Mouse (Mus musculus) adrenal gland, adult 2 months (tissue): ENCODE measurements around the gene Unc13d. TPM values are rescaled to one million over a fixed set of nuclear protein-coding genes. Genes with fewer than 3 reads are reported as not detected.
A peak's percentile ranks its signal among the peaks of the same experiment; 100 is the strongest.
"Not testable (repeated sequence)": the region's sequence is repeated elsewhere in the genome, so short reads cannot be mapped to it uniquely, and the experiment has no call there.

Source experiments
- DNase-seq: peaks from one replicate; pipeline ENCODE4 v3.0.0; 2021
- long read RNA-seq: library from polyadenylated mRNA; stranded (forward); transcript quantifications from one replicate; pipeline ENCODE4 v2.0.0, GENCODE M21; 2021
- polyA plus RNA-seq: library from polyadenylated mRNA; depleted of rRNA; stranded (reverse); fragments of >200 nt; gene quantifications from 2 replicates; pipeline ENCODE4 v1.2.3, GENCODE M21; 2012; rRNA removed
- total RNA-seq, 2 experiments: library from RNA; stranded (reverse); gene quantifications; 2 replicates each; pipeline ENCODE4 v1.2.3; 2021

Unc13d gene
- total RNA-seq (1 to 10 TPM in 1 of 2 experiments, under 1 TPM in 1; 0.83 to 1.0 TPM), polyA plus RNA-seq (2.3 and 3.4 TPM in 2 replicates)
- long read RNA-seq, full-length matches to known transcripts = 1 of 1 reads
- long read RNA-seq, partial matches to known transcripts = 0 of 1 reads
- long read RNA-seq, other reads (novel, unspliced or antisense) = 0 of 1 reads

- DNase-seq = peak; percentile 21
Observed at GRCm38 (mm10) chr11:116077446-116078204, at the start of gene Unc13d. Gene Unc13d, minus strand, starts transcription at chr11:116077961.

DNA sequence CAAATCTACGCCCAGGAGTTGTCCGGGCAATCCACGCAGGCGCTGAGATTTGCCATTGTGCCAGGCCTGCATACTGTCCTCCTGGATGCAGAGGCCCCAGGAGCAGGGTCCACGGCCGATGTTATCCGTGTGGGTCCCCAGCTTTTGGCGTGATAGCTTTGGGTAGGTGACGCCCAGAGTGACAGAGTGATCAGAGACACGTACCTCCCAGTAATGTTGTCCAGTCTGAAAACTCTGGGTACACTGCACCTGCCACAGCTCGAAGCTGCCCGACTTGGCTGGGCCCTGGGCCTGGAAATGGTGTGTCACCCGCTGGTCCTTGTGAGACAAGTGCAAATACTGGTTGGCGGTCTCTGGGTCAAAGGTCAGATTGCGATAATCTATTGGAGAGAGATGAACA, 48.5 kb upstream of the Unc13d start:
- DNase-seq = no peak

GRCm38 (mm10) chr11:116121731-116122245, 44.0 kb upstream of the Unc13d start:
- not testable (repeated sequence) for DNase-seq

GRCm38 (mm10) chr11:116117819-116118218, 40.1 kb upstream of the Unc13d start:
- DNase-seq = no peak

- no peak for DNase-seq
Observed at GRCm38 (mm10) chr11:116117241-116117640, 39.5 kb upstream of the Unc13d start.

DNA sequence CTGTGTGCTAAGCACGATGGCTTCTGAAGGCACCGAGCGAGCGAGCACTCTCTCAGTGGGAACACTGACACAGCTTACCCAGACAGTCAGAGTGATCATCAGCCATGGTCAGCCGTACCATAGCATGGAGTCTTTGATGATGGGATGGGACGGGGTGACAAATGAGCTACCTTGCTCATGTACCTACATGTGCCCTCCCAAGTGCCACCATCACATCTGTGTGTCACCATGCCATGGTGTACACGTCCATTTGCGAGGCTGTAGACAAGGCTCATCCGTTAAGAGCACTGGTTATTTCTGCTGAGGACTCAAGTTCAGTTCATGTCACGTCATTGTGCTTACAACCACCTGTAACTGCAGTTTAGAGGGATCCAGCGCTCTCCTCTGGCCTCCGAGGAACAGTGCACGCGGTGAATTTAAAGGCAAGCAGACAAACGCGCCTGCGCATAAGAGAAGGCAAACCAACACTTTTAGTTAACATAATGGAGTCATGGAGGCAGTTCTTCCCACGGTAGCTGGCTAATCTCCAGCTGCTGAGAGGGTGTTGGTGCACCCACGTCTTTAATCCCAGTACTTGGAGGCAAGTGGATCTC, 33.9 kb upstream of the Unc13d start:
- DNase-seq = no peak

GRCm38 (mm10) chr11:116111067-116111466, 33.3 kb upstream of the Unc13d start:
- DNase-seq = no peak

DNA sequence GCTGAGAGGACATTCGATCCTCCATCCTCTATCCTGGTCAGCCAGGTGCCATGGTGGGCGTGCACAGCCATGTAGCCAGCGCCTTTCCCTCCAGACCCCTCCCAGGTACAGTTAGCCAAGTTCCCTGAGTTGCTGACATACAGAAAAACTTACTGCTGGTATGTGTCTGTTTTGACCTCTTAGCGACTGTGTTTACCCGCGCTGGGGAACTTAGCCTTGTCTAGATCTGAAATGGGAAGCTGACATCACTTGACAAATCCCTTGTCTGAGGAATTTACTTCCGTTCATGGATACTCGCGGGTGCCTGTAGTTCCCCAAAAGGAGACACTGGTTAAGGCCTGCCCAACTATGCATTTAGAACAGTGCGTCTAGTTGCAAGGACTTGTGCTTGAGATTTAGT, 32.8 kb upstream of the Unc13d start:
- no peak for DNase-seq

DNA sequence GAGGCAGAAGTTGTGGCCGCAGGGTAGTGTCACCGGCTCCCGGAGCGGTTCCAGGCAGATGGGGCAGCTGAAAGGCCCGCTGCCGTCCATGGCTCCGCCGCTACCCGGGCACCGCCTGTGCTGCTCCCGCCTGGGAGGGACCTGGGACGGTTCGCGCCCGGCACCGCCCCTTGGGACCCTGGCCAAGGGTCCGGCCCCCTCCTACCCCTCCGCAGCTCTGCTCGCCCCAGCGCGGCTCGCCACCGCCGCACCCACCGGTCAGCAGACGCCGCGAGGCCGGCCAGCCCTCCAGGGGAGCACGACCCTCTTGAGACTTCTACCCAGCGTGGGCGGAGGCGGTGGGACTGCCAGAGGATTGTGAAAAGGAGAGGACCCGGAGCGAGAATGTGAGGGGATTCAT, 32.4 kb upstream of the Unc13d start:
- DNase-seq = peak; percentile 88

DNA sequence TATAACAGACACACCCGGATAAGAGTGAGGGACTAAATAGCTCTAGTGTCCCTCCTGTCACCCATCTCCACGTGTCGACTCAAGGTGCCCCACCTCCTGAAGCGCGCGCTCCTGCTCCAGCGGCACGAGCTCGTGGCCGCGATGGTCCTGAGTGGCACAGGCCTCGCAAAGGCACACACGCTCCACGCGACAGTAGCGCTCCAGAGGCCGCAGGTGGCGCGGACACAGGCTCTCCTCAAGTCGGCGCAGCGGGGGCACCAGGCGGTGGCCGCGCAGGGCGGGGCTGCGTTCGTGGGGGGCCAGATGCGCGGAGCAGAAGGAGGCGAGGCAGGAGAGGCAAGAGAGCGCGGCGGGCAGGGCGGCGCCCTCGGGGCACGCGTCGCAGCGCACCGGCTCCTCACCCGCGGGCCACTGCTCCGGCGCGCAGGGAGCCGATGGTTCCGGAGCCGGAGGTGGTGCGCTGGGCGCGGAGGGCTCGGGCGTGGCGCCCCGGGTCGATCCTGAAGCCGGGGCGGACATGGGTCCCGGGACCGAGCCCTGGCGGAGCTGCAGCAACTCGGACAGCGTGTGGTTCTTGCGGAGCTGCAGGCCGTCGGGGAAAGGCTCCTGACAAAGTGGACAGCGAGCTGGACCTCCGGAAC, 31.8 kb upstream of the Unc13d start:
- peak; percentile 60 for DNase-seq

- DNase-seq = peak; percentile 80
Observed at GRCm38 (mm10) chr11:116108464-116109137, 30.8 kb upstream of the Unc13d start.

GRCm38 (mm10) chr11:116107777-116108285, 30.1 kb upstream of the Unc13d start:
- no peak for DNase-seq

- no peak for DNase-seq
Observed at GRCm38 (mm10) chr11:116106963-116107776, 29.4 kb upstream of the Unc13d start.

- DNase-seq = no peak
Observed at GRCm38 (mm10) chr11:116106154-116106962, 28.6 kb upstream of the Unc13d start.

GRCm38 (mm10) chr11:116105065-116105464, 27.3 kb upstream of the Unc13d start:
- no peak for DNase-seq

GRCm38 (mm10) chr11:116104006-116104646, 26.4 kb upstream of the Unc13d start:
- peak; percentile 89 for DNase-seq

DNA sequence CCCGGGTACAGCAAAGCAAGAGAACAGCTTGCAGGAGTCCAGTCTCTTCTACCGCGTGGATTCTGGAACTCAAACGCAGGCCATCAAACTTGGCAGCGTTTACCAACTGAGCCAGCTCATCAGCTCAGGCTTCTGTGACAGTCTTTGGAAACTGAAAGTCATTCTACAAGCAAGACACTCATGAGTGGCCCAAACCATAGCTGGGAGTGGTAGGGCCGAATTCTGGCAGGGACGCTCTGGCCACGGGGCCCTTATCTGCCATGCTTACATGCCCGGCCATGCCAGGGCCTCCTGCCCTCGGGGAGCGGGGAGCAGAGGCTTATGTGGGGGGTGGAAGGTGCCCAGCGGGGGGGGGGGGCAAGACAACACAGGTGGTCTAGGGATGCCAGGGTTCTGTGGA, 25.8 kb upstream of the Unc13d start:
- peak; percentile 55 for DNase-seq

GRCm38 (mm10) chr11:116102472-116102871, 24.7 kb upstream of the Unc13d start:
- DNase-seq = no peak

DNA sequence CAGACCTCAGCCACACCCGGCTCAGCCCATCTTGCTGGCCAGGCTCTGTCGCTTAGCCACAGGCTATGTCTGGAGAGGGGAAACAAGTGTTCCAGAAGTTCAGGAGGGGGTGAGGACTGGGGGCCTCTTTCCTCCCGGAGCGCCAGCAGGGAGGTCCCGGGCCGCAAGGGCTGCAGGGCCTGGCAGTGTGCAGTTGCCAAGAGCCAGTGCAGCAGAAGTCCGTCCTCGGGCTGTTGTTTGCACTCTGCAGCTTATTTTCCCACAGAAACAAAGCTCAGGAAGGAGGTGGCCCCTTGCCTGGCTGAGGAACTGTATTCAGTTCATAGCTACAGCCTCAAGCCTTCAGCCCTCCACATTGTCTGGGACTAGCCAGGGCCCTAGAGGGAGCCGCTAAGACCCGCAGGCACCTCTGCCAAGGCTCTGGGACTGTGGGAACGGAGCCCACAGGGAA, 24.2 kb upstream of the Unc13d start:
- DNase-seq = peak; percentile 38
